Mouse (Mus musculus) sigmoid colon, adult 10 weeks (tissue): ENCODE data around the gene Dnaaf3. TPM values are rescaled to one million over a fixed set of nuclear protein-coding genes. Genes with fewer than 3 reads are reported as not detected.

Experiments used
- polyA plus RNA-seq: library from polyadenylated mRNA; stranded (reverse); fragments of 350-450 nt; fragmentation: Illumina TruSeq; extraction: RNeasy Lipid Tissue Mini Kit (QIAGEN cat#74804); gene quantifications from one replicate; pipeline ENCODE4 v1.2.3, GENCODE M21; 2014; ENCODE audit warnings: low read depth, low replicate concordance

Gene Dnaaf3
- not detected for polyA plus RNA-seq

DNA sequence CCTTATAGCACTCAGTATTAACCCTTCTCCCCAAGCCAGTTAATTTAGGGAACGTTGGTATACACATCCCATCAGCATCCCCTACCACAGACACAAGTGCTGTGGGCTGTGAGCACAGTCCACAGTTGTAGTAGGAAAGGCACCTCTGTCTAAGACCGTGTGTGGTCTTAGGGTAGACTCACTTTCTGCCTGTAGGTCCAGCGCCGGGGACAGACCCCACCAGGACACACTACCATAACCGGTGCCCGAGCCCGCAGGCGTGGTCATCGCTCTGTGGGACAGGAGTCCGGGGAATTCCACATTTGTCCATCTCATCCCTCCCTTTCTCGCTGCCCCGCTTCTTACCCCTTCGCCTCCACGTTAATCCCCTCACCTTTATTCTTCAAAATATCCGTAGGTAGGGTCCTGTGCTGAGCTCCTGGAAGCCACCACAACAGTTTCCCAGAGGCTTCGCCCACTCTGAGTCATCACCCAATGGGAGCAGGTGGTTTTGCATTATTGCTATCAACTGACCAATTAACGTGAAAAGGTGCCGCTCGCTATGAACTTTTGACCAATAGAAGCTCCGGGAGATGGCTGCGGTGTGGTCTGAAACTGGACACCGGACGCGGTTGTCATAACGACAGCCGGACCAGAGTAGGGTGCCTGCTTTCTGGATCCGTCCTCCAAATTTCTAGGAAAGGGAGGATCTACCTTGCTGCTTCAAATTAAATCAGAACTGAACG, at the start of gene Dnaaf3:
TSS of gene Dnaaf3 (minus strand) at position 449 of the 725 bp plus-strand sequence.

DNA sequence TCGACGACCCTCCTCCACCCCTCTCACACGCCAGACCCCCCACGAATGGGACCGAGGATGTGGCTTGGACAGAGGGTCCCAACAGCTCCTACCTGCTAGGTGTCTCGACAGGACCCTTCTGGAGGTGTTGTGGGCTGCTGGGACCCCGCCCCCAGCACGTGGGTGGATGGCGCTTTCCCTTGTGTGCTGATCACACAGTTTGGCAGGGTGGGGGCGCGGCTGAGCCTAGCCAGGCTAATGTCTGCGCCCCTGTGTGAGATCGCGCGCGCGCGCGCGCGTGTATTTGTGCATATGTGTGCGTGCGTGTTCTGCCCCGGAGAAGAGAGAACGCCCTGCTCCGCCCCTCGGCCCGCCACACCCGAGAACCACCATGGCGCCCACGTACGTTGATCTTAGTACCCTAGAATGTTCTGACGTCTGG, 15.0 kb upstream of the Dnaaf3 start, which contains the start of gene Syt5:
TSS of gene Syt5 (minus strand) at position 321 of the 421 bp plus-strand sequence.

DNA sequence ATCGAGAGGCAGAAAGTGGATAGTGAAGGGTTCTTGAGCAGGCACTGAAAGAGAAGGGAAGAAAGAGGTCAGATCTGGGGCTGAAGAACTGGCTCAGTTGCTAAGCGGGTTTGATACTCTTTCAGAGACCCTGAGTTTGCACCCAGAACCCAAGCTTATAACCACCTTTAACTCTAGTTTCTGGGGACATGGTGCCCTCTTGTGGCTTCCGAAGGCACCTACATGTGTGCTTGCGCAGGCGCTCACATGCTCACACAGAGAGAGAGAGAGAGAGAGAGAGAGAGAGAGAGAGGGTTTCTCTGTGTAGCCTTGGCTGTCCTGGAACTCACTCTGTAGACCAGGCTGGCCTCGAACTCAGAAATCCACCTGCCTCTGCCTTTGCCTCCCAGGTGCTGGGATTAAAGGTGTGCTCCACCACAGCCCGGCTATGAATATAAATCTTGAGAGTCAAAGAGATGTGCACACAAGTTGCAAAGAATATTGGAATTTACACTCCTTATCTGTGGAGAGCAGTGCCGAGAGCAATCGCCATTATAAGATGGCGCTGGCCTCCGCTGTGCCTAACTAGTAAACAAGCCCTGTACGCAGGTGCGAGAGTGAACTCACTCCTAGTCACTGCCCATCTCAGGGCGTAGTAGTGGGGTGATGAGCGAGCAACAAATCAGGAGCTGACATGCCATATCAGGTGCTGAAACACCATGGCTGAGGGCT, 7.9 kb downstream of the Dnaaf3 start, which contains the start of gene Tnni3:
TSS of gene Tnni3 (minus strand) at position 18 of the 711 bp plus-strand sequence.

DNA sequence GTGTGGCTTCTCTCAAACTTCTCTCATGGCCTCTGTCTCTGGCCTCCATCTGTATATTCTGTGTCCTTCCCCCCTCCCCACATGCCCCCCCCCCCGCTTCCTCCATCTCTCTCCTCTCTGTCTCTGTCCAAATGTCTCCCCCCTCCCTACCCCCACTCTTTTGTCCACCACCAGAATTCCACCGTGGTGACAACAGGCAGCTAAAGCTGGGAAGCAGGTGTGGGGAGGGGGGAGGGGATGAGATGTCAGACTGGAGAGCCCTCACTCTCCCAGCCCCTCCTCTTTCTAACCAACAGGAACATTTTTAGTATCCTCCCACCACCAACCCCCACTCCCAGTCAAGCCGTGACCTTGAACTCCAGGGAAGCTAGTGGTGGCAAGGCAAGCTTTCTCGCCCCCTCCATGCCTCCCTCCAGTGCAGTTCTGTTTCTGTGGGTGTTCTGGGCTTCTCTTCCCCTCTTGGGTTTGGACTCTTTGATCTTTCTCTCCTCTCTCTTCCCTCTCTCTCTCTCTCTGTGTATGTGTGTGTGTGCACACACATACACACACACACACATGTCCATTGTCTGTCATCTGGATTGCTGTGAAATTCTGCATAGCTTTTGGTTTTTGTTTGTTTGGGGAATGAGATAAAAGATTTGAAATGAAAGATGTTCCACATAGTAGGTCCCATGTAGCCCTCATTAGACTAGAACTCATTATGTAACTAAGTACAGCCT, 15.8 kb downstream of the Dnaaf3 start, which contains the start of gene Tnnt1:
TSS of gene Tnnt1 (minus strand) at position 51 of the 719 bp plus-strand sequence.

DNA sequence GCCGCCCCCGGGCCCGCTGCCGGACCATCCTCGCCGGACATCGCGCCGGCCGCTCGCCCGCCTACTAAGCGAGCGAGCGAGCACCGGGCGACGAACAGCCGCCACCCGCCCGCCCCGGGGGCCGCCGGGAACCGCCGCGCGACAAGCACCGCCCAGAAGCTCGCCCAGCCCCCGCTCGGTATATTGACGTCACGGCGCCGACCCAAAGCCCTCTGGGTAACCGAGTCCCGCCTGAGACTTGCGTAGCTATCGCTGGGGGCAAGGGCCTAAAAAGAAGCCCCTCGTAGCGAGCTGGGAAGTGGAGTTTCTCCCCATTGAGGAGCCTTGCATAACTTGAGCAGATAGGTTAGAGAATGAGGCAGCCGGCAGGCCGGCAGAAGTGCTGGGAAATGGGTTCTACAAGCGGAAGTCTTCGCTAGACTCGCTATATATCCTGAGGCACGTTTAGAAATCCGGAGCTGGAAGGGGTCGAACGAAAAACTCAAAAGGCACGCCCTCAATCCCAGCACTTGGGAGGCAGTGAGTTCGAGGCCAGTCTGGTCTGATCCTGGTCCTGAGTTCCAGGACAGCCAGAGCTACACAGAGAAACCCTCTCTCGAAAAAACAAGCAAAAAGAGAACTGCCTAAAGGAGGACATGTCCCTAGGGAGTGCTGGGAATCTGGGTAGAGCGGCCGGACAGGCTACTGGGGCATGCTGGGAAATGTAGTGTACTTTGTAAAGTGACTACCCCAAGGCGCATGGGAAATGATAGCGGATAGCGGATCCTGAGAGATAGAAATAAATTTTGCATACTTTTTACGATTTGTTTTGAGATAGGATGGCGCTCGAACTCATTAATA, 30.5 kb downstream of the Dnaaf3 start, which contains the start of gene Ppp1r12c:
TSS of gene Ppp1r12c (minus strand) at position 123 of the 840 bp plus-strand sequence.

Other genes with a start within 250 kb of the Dnaaf3 start
- 0.69 TPM for gene Ncr1, start 194.7 kb downstream of the Dnaaf3 start, polyA plus RNA-seq
- gene Gp6, start 134.7 kb downstream of the Dnaaf3 start, polyA plus RNA-seq, result 2.2 TPM
- gene Rdh13, start 86.8 kb downstream of the Dnaaf3 start, polyA plus RNA-seq, result 10.5 TPM
- gene Eps8l1, start 71.8 kb downstream of the Dnaaf3 start, polyA plus RNA-seq, result 2.2 TPM
- 12.5 TPM for gene Ppp1r12c, start 30.8 kb downstream of the Dnaaf3 start, polyA plus RNA-seq
- not detected for gene Tnnt1, start 16.1 kb downstream of the Dnaaf3 start, polyA plus RNA-seq
- not detected for gene Tnni3, start 8.2 kb downstream of the Dnaaf3 start, polyA plus RNA-seq
- gene Syt5, start 15.1 kb upstream of the Dnaaf3 start, polyA plus RNA-seq, result 1.2 TPM
- gene Ptprh, start 71.6 kb upstream of the Dnaaf3 start, polyA plus RNA-seq, result 17.8 TPM
- 0.88 TPM for gene Tmem86b, start 99.0 kb upstream of the Dnaaf3 start, polyA plus RNA-seq
- 12.3 TPM for gene Ppp6r1, start 126.6 kb upstream of the Dnaaf3 start, polyA plus RNA-seq
- not detected for gene Hspbp1, start 152.6 kb upstream of the Dnaaf3 start, polyA plus RNA-seq
- gene Brsk1, start 158.2 kb upstream of the Dnaaf3 start, polyA plus RNA-seq, result 0.35 TPM
- 4.8 TPM for gene Tmem150b, start 192.8 kb upstream of the Dnaaf3 start, polyA plus RNA-seq
- gene Kmt5c, start 207.7 kb upstream of the Dnaaf3 start, polyA plus RNA-seq, result 3.9 TPM
- gene Cox6b2, start 220.6 kb upstream of the Dnaaf3 start, polyA plus RNA-seq, result not detected
- not detected for gene Fam71e2, start 238.8 kb upstream of the Dnaaf3 start, polyA plus RNA-seq